9 mouse cellular contexts compared by ENCODE assay signal in genomic region chr8:116268161-116268560, GRCm38 (mm10).
DNase-seq lines count a peak whose midpoint lies in the region; ATAC-seq and TF ChIP-seq lines count a peak whose summit lies in the region.
"Had no signal": no experiment of that assay in that cellular context is flagged by ENCODE, and none has a peak within 500 bp of the region (broad histone marks: within the 10 kb centered on the region; RNA-seq: fewer than 3 reads in every experiment).

No protein-coding gene starts in this region.

- no peaks in the 10 kb centered on the region for H3K27me3 ChIP-seq in midbrain, embryonic 14.5 days (ENCODE audit: control insufficient read depth, insufficient read depth, low read length)
- no peaks in the 10 kb centered on the region for H3K27me3 ChIP-seq in midbrain, embryonic 16.5 days (ENCODE audit: control insufficient read depth, insufficient read depth, low read depth, low read length)
- no peaks in the 10 kb centered on the region for H3K27me3 ChIP-seq in kidney, postnatal 0 days (ENCODE audit: insufficient read depth, low read length)
- H3K27me3 ChIP-seq in lung, embryonic 14.5 days (ENCODE audit: insufficient read depth, low read length), result no peaks in the 10 kb centered on the region
- H3K27me3 ChIP-seq in hindbrain, embryonic 16.5 days (replicated peaks; ENCODE audit: control insufficient read depth, insufficient read depth, low read length), result no peaks in the 10 kb centered on the region
- H3K27me3 ChIP-seq in neural tube, embryonic 15.5 days (replicated peaks), result no peaks in the 10 kb centered on the region
- H3K27me3 ChIP-seq: neural tube, embryonic 12.5 days had no signal

- no peak for ATAC-seq in midbrain, embryonic 14.5 days (ENCODE audit: low FRiP score, low TSS enrichment)
- no peak for ATAC-seq in midbrain, embryonic 16.5 days
- ATAC-seq in kidney, postnatal 0 days (replicated peaks; ENCODE audit: low FRiP score, low read depth), result peak; percentile 51; the same call in 1 of the 2 replicates
- ATAC-seq in lung, embryonic 14.5 days (ENCODE audit: insufficient read depth), result no peak; the same call in 1 of the 2 replicates
- no peak for ATAC-seq in hindbrain, embryonic 16.5 days
- no peak for ATAC-seq in neural tube, embryonic 15.5 days (ENCODE audit: low FRiP score)

- H3K9ac ChIP-seq in midbrain, embryonic 14.5 days (replicated peaks; ENCODE audit: low read length), result no peak overlapping the region
- no peak overlapping the region for H3K9ac ChIP-seq in midbrain, embryonic 16.5 days (ENCODE audit: low read depth, low read length)
- no peak overlapping the region for H3K9ac ChIP-seq in kidney, postnatal 0 days (ENCODE audit: low read depth, low read length)
- no peak overlapping the region for H3K9ac ChIP-seq in lung, embryonic 14.5 days
- no peak overlapping the region for H3K9ac ChIP-seq in hindbrain, embryonic 16.5 days (ENCODE audit: low read depth, low read length)
- H3K9ac ChIP-seq in neural tube, embryonic 15.5 days (replicated peaks), result no peak overlapping the region
- H3K9ac ChIP-seq: neural tube, embryonic 12.5 days had no signal

- no peaks in the 10 kb centered on the region for H3K36me3 ChIP-seq in midbrain, embryonic 14.5 days (ENCODE audit: control insufficient read depth, insufficient read depth, low read length)
- no peaks in the 10 kb centered on the region for H3K36me3 ChIP-seq in midbrain, embryonic 16.5 days (ENCODE audit: control insufficient read depth, insufficient read depth, low read length)
- H3K36me3 ChIP-seq in kidney, postnatal 0 days (ENCODE audit: insufficient read depth, low read length), result no peaks in the 10 kb centered on the region
- H3K36me3 ChIP-seq in lung, embryonic 14.5 days (ENCODE audit: insufficient read depth), result no peaks in the 10 kb centered on the region
- H3K36me3 ChIP-seq in hindbrain, embryonic 16.5 days (ENCODE audit: control insufficient read depth, insufficient read depth, low read length), result no peaks in the 10 kb centered on the region
- no peaks in the 10 kb centered on the region for H3K36me3 ChIP-seq in neural tube, embryonic 15.5 days
- H3K36me3 ChIP-seq: neural tube, embryonic 12.5 days had no signal

- no peaks in the 10 kb centered on the region for H3K4me1 ChIP-seq in midbrain, embryonic 14.5 days (ENCODE audit: control insufficient read depth, insufficient read depth, low read length)
- no peaks in the 10 kb centered on the region for H3K4me1 ChIP-seq in midbrain, embryonic 16.5 days (ENCODE audit: control insufficient read depth, insufficient read depth, low read length)
- 0 out of 2 replicates have a peak, but pooled peaks cover 2% of the 10 kb centered on the region for H3K4me1 ChIP-seq in kidney, postnatal 0 days (replicated peaks; ENCODE audit: insufficient read depth, low read length)
- H3K4me1 ChIP-seq in lung, embryonic 14.5 days (ENCODE audit: insufficient read depth), result 0 out of 2 replicates have a peak, but pooled peaks cover 6% of the 10 kb centered on the region
- peaks cover 7% of the 10 kb centered on the region for H3K4me1 ChIP-seq in hindbrain, embryonic 16.5 days (ENCODE audit: control insufficient read depth, insufficient read depth, low read depth, low read length)
- H3K4me1 ChIP-seq in neural tube, embryonic 15.5 days, result peaks cover 4% of the 10 kb centered on the region; the same call in 1 of the 2 replicates

- no peaks in the 10 kb centered on the region for H3K9me3 ChIP-seq in midbrain, embryonic 14.5 days (ENCODE audit: control insufficient read depth, low read length)
- no peaks in the 10 kb centered on the region for H3K9me3 ChIP-seq in midbrain, embryonic 16.5 days (replicated peaks; ENCODE audit: control insufficient read depth, low read length, poor library complexity, severe bottlenecking)
- no peaks in the 10 kb centered on the region for H3K9me3 ChIP-seq in kidney, postnatal 0 days (replicated peaks; ENCODE audit: low read length)
- no peaks in the 10 kb centered on the region for H3K9me3 ChIP-seq in lung, embryonic 14.5 days (ENCODE audit: low read depth, low read length)
- H3K9me3 ChIP-seq in hindbrain, embryonic 16.5 days (ENCODE audit: control insufficient read depth, low read length), result no peaks in the 10 kb centered on the region
- H3K9me3 ChIP-seq in neural tube, embryonic 15.5 days (replicated peaks), result no peaks in the 10 kb centered on the region
- H3K9me3 ChIP-seq: neural tube, embryonic 12.5 days had no signal

- TF ChIP-seq CTCF in kidney, postnatal 0 days (IDR thresholded peaks at IDR 0.05; ENCODE audit: low read depth), result no peak
- no peak for TF ChIP-seq CTCF in lung, embryonic 14.5 days (IDR thresholded peaks at IDR 0.05; ENCODE audit: low read depth)

- WGBS in midbrain, embryonic 14.5 days, result 63% methylated on average over 9 of the region's 9 CpGs
- 60% methylated on average over 9 of the region's 9 CpGs for WGBS in midbrain, embryonic 16.5 days
- 69% methylated on average over 9 of the region's 9 CpGs for whole genome bisulfite sequencing in kidney, postnatal 0 days
- 68% methylated on average over 9 of the region's 9 CpGs for WGBS in lung, embryonic 14.5 days
- 54% methylated on average over 9 of the region's 9 CpGs for WGBS in hindbrain, embryonic 16.5 days
- WGBS in neural tube, embryonic 15.5 days, result 57% methylated on average over 9 of the region's 9 CpGs

- DNase-seq in midbrain, embryonic 14.5 days, result peak; percentile 47
- DNase-seq in cerebellum, postnatal 10 days, result peak; percentile 62 to 66
- DNase-seq in kidney, postnatal 0 days (ENCODE audit: low spot score), result no peak
- DNase-seq in lung, embryonic 14.5 days, result peak; percentile 72

- H3K4me3 ChIP-seq in midbrain, embryonic 14.5 days (replicated peaks; ENCODE audit: low read depth, low read length), result no peak overlapping the region
- H3K4me3 ChIP-seq in midbrain, embryonic 16.5 days (ENCODE audit: low read depth, low read length), result no peak overlapping the region
- H3K4me3 ChIP-seq in kidney, postnatal 0 days (replicated peaks; ENCODE audit: low read depth, low read length), result no peak overlapping the region
- H3K4me3 ChIP-seq in lung, embryonic 14.5 days (ENCODE audit: low read depth, low read length), result no peak overlapping the region
- no peak overlapping the region for H3K4me3 ChIP-seq in hindbrain, embryonic 16.5 days (ENCODE audit: low read length)
- H3K4me3 ChIP-seq in neural tube, embryonic 15.5 days (replicated peaks), result no peak overlapping the region
- H3K4me3 ChIP-seq: erythroblast, embryonic 14.5 days; neural tube, embryonic 12.5 days had no signal

- no peak overlapping the region for H3K4me2 ChIP-seq in midbrain, embryonic 14.5 days (ENCODE audit: low read length)
- H3K4me2 ChIP-seq in midbrain, embryonic 16.5 days (ENCODE audit: low read length), result no peak overlapping the region
- no peak overlapping the region for H3K4me2 ChIP-seq in kidney, postnatal 0 days (ENCODE audit: low read length)
- no peak overlapping the region for H3K4me2 ChIP-seq in lung, embryonic 14.5 days
- H3K4me2 ChIP-seq in hindbrain, embryonic 16.5 days (ENCODE audit: low read length), result no peak overlapping the region
- no peak overlapping the region for H3K4me2 ChIP-seq in neural tube, embryonic 15.5 days
- H3K4me2 ChIP-seq: neural tube, embryonic 12.5 days had no signal

- no peak overlapping the region for H3K27ac ChIP-seq in midbrain, embryonic 14.5 days (replicated peaks; ENCODE audit: low read depth, low read length)
- H3K27ac ChIP-seq in midbrain, embryonic 16.5 days (ENCODE audit: low read length), result no peak overlapping the region
- H3K27ac ChIP-seq in kidney, postnatal 0 days, result no peak overlapping the region
- H3K27ac ChIP-seq in lung, embryonic 14.5 days (ENCODE audit: low read depth), result no peak overlapping the region
- no peak overlapping the region for H3K27ac ChIP-seq in hindbrain, embryonic 16.5 days (ENCODE audit: low read depth, low read length)
- no peak overlapping the region for H3K27ac ChIP-seq in neural tube, embryonic 15.5 days (replicated peaks)
- H3K27ac ChIP-seq: neural tube, embryonic 12.5 days had no signal
